Mouse (Mus musculus): ENCODE measurements around the gene Atxn7.
"Not testable (repeated sequence)": the region's sequence is repeated elsewhere in the genome, so short reads cannot be mapped to it uniquely, and the experiment has no call there.

Gene Atxn7

GRCm38 (mm10) chr14:13961401-13962112 lies at the start of gene Atxn7, which contains the start of gene Thoc7:
Gene Atxn7 (plus strand): TSS chr14:13961440.
Gene Thoc7 (minus strand): TSS chr14:13961852.
- peak; percentile 64 for DNase-seq (ENCODE audit: low spot score)

DNA sequence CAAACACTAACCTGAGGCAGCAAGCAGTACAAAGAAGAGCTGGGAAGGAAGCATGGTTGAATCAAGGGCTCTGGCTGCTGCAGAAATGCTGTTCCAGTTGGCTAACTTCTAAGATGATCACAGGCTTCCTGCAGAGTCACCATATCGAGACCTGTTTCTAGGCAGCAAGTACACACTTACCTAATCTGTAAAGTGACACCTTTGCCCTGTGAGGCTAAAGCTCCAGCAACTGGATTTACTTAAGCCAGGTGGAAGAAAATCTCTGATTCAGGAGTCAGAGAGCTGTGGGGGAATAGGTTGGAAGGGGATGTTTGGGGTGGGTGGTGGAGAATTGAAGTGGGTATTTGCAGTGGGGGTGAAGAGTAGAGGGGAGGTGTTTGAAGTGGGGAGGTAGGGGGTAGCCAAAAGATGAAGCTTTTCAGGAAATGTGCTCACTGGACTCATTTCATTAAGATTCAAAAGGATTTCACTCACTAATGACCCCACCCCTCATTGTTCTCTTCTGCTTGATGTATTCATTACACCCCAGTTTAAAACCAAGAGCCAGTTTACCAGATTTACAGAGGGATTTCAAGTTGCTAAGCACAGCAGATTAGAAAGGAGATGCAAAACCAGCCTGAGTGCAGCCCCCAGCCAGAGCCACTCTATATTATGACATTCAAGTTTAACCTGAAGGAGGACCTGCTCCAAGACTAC lies 46.7 kb upstream of the Atxn7 start, which contains the start of gene Gm281:
TSS of gene Gm281 (minus strand) at position 92 of the 696 bp plus-strand sequence.
- no peak for DNase-seq (ENCODE audit: low spot score)

- no peak for DNase-seq (ENCODE audit: low spot score)
Measured at GRCm38 (mm10) chr14:13915207-13915606, 46.0 kb upstream of the Atxn7 start.

DNA sequence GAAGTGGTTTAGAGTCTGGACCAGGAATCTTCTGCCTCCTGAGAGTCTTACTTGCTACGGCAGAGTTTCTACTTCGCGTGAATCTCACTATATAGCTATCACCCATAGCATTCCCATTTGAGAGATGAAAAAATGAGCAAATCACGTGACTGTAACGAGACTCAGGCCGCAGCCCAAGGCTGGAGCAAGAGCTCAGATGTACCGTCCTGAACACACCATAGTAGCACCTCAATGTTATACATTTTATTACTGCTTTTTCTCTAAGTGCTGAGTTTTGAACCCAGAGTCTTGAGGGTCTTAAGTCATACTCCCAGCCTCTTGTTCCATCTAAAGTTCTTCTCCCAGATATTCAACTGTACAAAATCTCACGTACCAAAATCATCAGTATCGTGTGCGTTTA lies 44.0 kb upstream of the Atxn7 start:
- no peak for DNase-seq (ENCODE audit: low spot score)

GRCm38 (mm10) chr14:13917630-13918029 lies 43.6 kb upstream of the Atxn7 start:
- peak; percentile 55 for DNase-seq (ENCODE audit: low spot score)

DNA sequence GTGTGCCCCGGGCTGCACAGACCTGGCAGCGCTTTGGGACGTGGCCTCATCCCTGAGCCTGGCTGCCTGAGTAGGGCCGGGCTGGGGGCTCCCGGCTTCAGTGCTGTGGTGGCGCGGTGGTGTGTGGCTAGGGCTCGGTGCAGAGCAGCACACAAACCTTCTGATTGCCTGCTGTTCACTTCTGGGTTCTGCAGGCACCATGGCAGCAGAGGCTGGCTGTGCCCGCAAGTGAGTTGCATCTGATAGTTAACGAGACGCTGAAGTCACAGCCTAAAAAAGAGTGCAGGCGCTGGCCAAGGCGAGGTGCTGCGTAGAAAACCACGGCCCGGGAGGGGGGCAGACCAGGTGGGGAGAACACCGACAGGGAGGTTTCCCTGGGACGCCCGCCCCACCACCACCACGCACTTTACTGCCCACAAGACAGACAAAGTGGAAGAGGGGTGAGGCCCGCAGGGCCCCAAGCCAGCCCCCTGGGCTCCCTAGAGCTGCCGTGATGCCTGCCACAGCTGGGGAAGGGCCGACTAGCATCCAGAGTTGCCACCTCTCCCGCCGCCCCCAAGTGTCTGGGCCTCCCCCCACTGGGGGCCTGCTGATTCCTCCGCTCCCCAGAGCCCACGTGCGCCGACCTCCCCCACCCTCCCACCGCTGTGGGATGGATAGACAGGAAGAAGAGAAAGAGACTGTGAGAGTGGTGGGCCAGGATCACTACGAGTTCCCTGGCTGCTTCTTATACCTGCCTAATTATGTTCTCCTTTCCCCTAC lies 27.8 kb upstream of the Atxn7 start:
- no peak for DNase-seq (ENCODE audit: low spot score)

DNA sequence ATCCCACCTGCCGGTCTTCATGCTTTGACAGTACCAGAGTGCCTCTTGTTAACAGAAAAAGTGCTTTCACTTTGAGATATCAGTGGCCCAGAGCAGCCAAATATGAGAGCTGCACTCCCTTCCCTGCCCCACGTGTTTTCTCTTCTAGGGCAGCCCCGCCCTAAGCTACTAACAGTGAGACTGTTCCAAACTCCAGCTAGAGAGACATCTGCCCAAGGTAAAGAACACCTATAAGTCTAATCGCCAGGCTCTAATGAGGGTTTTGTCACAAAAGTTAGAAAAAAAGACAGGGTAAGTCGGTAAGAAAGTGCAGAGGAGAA lies 27.2 kb upstream of the Atxn7 start:
- DNase-seq (ENCODE audit: low spot score), result no peak

DNA sequence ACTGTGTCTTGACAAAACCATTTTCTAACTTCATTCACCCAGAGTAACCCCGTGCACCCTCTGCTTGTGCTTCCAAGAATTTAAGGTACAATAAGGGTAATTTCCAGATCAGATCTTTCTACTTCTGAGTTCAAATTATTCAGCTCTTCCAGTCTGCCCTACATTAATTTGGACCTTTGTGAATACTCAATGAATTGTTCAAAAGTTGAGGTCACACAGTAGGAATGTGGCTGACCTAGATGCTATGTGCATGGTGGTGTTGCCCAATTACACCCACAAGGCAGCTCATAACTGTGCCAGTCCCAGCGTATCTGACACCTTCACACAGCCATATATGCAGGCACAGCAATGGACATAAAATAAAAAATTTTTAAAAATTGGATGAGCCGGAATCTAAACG lies 16.6 kb upstream of the Atxn7 start:
- no peak for DNase-seq (ENCODE audit: low spot score)

DNA sequence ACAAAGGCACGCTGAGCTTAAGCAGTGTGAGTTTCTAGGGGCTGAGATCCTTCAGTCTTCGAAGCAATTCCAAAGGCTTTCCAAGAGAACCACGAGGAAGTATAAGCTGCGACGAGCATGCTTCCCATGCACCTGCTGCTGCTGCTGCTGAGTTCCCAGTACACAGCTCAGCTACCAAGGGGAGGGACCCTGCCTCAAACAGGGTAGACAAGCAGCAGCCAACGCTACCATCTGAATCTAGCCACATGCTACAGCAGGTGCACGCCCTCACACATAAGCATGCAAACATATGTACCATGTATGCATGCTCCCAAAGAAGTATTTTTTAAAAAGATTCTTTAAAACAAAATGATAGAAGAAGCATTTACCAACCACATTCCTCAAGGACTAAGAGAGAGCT lies 12.9 kb upstream of the Atxn7 start:
- no peak for DNase-seq (ENCODE audit: low spot score)

- DNase-seq (ENCODE audit: low spot score), result no peak
Measured at GRCm38 (mm10) chr14:13950401-13950800, 10.8 kb upstream of the Atxn7 start.

- not testable (repeated sequence) for DNase-seq (ENCODE audit: low spot score)
Measured at GRCm38 (mm10) chr14:13952151-13952550, 9.1 kb upstream of the Atxn7 start.

- DNase-seq (ENCODE audit: low spot score), result peak; percentile 46
Measured at GRCm38 (mm10) chr14:13960079-13960478, 1.2 kb upstream of the Atxn7 start.

- peak; percentile 75 for DNase-seq (ENCODE audit: low spot score)
Measured at GRCm38 (mm10) chr14:13960482-13961325, 536 bp upstream of the Atxn7 start.

GRCm38 (mm10) chr14:13962476-13962875 lies 1.2 kb downstream of the Atxn7 start:
- no peak for DNase-seq (ENCODE audit: low spot score)

DNA sequence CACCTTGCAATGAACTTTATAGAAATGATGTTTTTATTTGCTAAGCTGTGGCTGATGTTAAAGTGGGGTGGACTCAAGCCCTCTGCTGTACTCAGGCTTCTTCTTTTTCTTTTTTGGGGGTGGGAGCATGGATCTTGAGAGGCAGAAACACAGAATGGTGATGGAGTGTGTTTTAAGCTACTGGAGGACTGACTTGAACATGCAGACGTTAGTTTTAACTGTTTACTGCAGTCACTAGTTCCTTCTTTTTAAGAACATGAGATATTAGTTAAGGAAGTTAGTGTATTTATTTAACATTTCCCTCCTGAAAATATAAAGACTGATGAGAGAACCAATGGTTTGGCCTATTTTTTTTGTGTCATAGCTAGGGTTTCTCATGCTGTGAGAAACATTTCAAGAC lies 2.3 kb downstream of the Atxn7 start:
- no peak for DNase-seq (ENCODE audit: low spot score)

- DNase-seq (ENCODE audit: low spot score), result no peak
Measured at GRCm38 (mm10) chr14:13967607-13968006, 6.4 kb downstream of the Atxn7 start.

DNA sequence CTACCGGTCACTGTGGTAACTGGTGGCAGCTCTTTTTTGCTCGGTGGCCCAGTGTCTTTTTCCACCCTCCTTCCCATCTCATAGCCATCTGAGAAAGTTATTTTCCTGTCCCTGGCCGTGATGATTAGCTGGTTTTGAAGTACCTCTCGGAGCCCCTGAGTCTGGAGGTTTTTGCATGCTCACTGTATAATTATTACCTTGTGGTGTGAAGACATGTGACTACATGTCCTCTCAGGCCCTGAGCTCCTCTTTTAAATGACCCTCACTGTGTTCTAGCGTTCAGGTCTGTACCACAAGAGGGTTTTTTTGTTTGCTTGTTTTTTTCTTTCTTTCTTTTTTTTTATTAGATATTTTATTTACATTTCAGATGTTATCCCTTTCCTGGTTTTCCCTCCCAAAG lies 7.2 kb downstream of the Atxn7 start:
- no peak for DNase-seq (ENCODE audit: low spot score)

- DNase-seq (ENCODE audit: low spot score), result no peak
Measured at GRCm38 (mm10) chr14:13970513-13970912, 9.3 kb downstream of the Atxn7 start.

DNA sequence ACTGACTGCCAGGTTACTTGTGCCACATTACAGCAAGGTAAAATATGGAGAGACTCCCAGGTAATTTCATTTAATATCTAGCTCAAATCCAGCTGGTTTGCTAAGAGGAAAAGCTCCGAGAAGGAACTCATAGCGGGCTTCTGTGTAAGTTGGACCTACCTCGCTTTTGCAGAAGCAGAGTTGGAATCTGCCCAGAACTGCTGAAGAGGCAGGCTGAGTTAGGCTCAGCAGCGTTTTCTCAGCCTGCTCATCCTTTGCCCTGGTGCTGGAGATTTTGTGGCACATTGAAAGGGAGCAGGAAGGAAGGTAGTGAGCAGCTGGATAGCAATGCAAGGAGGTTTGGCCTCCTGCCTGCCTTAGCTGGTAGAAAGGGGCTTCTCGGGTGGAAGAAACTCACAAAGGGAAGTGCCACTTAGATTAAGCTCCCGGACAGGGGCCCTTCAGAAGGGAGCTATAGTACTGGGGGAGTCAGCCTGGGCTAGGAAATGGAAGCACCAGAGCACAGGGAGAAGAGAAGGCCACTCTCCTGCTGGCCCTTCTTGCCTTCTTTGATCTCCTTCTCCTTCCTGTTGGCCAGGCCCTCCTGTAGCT lies 10.5 kb downstream of the Atxn7 start:
- DNase-seq (ENCODE audit: low spot score), result no peak

- DNase-seq (ENCODE audit: low spot score), result no peak
Measured at GRCm38 (mm10) chr14:13977498-13977897, 16.3 kb downstream of the Atxn7 start.

DNA sequence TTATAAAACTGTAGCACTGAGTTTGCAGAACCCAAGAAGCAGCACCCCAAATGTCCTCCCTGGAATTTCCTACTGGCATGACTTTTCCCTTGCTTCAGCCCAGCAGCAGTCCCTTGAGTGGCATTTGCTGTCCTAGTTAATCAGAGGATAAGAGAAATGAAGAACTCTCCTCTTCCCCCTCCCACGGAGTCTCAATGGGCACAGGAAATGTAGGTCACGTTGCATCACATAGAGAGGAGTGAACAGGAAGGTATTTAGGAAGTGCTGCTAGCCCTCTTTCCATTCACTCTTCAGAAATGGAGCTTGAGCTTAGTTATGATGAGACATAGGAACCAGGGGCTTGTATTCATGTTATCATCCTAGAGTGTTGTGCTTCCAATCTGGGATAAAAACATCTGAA lies 20.0 kb downstream of the Atxn7 start:
- DNase-seq (ENCODE audit: low spot score), result no peak

DNA sequence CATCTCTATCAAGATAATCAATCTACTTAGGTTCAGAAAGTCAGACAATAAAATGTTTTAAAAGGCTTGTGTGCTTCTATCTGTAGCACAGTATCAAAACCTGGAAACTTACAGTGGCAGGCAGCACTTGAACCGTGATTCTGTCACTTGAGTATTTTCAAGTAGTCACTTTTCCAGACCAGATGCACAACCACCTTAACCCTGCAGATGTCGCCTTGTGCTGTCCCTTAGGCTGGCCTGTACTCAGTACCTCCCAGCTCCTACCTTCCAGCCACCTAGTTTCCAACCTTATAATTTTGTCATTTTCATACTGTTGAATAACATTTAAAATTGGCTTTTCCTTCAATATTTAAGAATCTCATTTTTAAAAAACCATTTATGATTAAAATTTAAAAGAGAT lies 20.9 kb downstream of the Atxn7 start:
- DNase-seq (ENCODE audit: low spot score), result no peak

Measured in yolk sac, embryonic 10.5 days (tissue).